Mouse (Mus musculus): Measurements from ENCODE around the gene Sestd1.

Sestd1 gene

GRCm38 (mm10) chr2:77212885-77213284, 67.5 kb downstream of the Sestd1 start:
- no peak for DNase-seq (ENCODE audit: low spot score)

- DNase-seq (ENCODE audit: low spot score): no peak
These were observed 73.4 kb downstream of the Sestd1 start for GRCm38 (mm10) chr2:77206951-77207350.

GRCm38 (mm10) chr2:77203916-77204315, 76.5 kb downstream of the Sestd1 start:
- DNase-seq (ENCODE audit: low spot score): peak; percentile 36

- DNase-seq (ENCODE audit: low spot score): no peak
These were observed 78.5 kb downstream of the Sestd1 start for GRCm38 (mm10) chr2:77201900-77202299.

GRCm38 (mm10) chr2:77200958-77201614, 79.3 kb downstream of the Sestd1 start:
- DNase-seq (ENCODE audit: low spot score): no peak

- no peak for DNase-seq (ENCODE audit: low spot score)
These were observed 80.0 kb downstream of the Sestd1 start for GRCm38 (mm10) chr2:77200379-77200778.

GRCm38 (mm10) chr2:77198246-77198645, 82.1 kb downstream of the Sestd1 start:
- no peak for DNase-seq (ENCODE audit: low spot score)

- no peak for DNase-seq (ENCODE audit: low spot score)
These were observed 83.6 kb downstream of the Sestd1 start for GRCm38 (mm10) chr2:77196819-77197218.

- no peak for DNase-seq (ENCODE audit: low spot score)
These were observed 85.3 kb downstream of the Sestd1 start for GRCm38 (mm10) chr2:77195056-77195455.

- no peak for DNase-seq (ENCODE audit: low spot score)
These were observed 88.6 kb downstream of the Sestd1 start for GRCm38 (mm10) chr2:77191811-77192210.

- no peak for DNase-seq (ENCODE audit: low spot score)
These were observed 89.5 kb downstream of the Sestd1 start for GRCm38 (mm10) chr2:77190891-77191290.

GRCm38 (mm10) chr2:77190301-77190700, 90.1 kb downstream of the Sestd1 start:
- DNase-seq (ENCODE audit: low spot score): no peak

GRCm38 (mm10) chr2:77189671-77190070, 90.7 kb downstream of the Sestd1 start:
- no peak for DNase-seq (ENCODE audit: low spot score)

GRCm38 (mm10) chr2:77187501-77187900, 92.9 kb downstream of the Sestd1 start:
- DNase-seq (ENCODE audit: low spot score): no peak

GRCm38 (mm10) chr2:77186912-77187311, 93.5 kb downstream of the Sestd1 start:
- no peak for DNase-seq (ENCODE audit: low spot score)

- DNase-seq (ENCODE audit: low spot score): no peak
These were observed 96.3 kb downstream of the Sestd1 start for GRCm38 (mm10) chr2:77184049-77184571.

GRCm38 (mm10) chr2:77183646-77184045, 96.7 kb downstream of the Sestd1 start:
- DNase-seq (ENCODE audit: low spot score): no peak

GRCm38 (mm10) chr2:77182996-77183380, 97.4 kb downstream of the Sestd1 start:
- DNase-seq (ENCODE audit: low spot score): no peak

- no peak for DNase-seq (ENCODE audit: low spot score)
These were observed 98.0 kb downstream of the Sestd1 start for GRCm38 (mm10) chr2:77182271-77182995.

- no peak for DNase-seq (ENCODE audit: low spot score)
These were observed 102.9 kb downstream of the Sestd1 start for GRCm38 (mm10) chr2:77177472-77177871.

- DNase-seq (ENCODE audit: low spot score): peak; percentile 21
These were observed 104.0 kb downstream of the Sestd1 start for GRCm38 (mm10) chr2:77176413-77176812.

GRCm38 (mm10) chr2:77175411-77175810, 105.0 kb downstream of the Sestd1 start:
- DNase-seq (ENCODE audit: low spot score): no peak

- no peak for DNase-seq (ENCODE audit: low spot score)
These were observed 106.1 kb downstream of the Sestd1 start for GRCm38 (mm10) chr2:77174313-77174712.

Data from embryo, embryonic 10 days (tissue).